Mouse (Mus musculus) intestine, postnatal 0 days (tissue): Measurements from ENCODE around the gene Ndufa3. TPM values are rescaled to one million over a fixed set of nuclear protein-coding genes. Genes with fewer than 3 reads are reported as not detected.
"Not testable (repeated sequence)": the region's sequence is repeated elsewhere in the genome, so short reads cannot be mapped to it uniquely, and the experiment has no call there.

Experiments
- ATAC-seq: fragments of 200-750 bp; cut with Nextera tagmentation; 2 replicates; pipeline ENCODE4 v1.8.0; 2017; ENCODE audit warnings: mild to moderate bottlenecking, moderate TSS enrichment, moderate library complexity
- H3K27ac ChIP-seq: fragments of 300-500 bp; sonication (generic); 2 replicates; pipeline ENCODE4 v1.5.1; 2014; ENCODE audit warnings: mild to moderate bottlenecking, low read depth, low read length, moderate library complexity
- H3K27me3 ChIP-seq: fragments of 300-500 bp; sonication (generic); replicated peaks from 2 replicates; pipeline ENCODE4 v1.6.1; 2014; ENCODE audit warnings: low read length, mixed read lengths; ENCODE audit not compliant: control insufficient read depth, insufficient read depth
- H3K36me3 ChIP-seq: fragments of 300-500 bp; sonication (generic); 2 replicates; pipeline ENCODE4 v1.6.1; 2014; ENCODE audit warnings: mild to moderate bottlenecking, moderate library complexity; ENCODE audit not compliant: control insufficient read depth, insufficient read depth
- H3K4me1 ChIP-seq: fragments of 300-500 bp; sonication (generic); replicated peaks from 2 replicates; pipeline ENCODE4 v1.6.1; 2014; ENCODE audit warnings: antibody characterized with exemption, low read length, mixed read lengths; ENCODE audit not compliant: control insufficient read depth, insufficient read depth
- H3K4me2 ChIP-seq: fragments of 300-500 bp; sonication (generic); replicated peaks from 2 replicates; pipeline ENCODE4 v1.6.1; 2014; ENCODE audit warnings: low read depth, mild to moderate bottlenecking, moderate library complexity
- H3K4me3 ChIP-seq: fragments of 300-500 bp; sonication (generic); 2 replicates; pipeline ENCODE4 v1.5.1; 2014; ENCODE audit warnings: low read depth, low read length
- H3K9ac ChIP-seq: fragments of 300-500 bp; sonication (generic); 2 replicates; pipeline ENCODE4 v1.6.1; 2014; ENCODE audit warnings: mild to moderate bottlenecking, low read depth, low read length
- H3K9me3 ChIP-seq: fragments of 300-500 bp; sonication (generic); 2 replicates; pipeline ENCODE4 v1.6.1; 2016; ENCODE audit warnings: mixed run types; ENCODE audit not compliant: control insufficient read depth
- CTCF ChIP-seq: sonication (generic); IDR thresholded peaks from 2 replicates; pipeline ENCODE4 v1.5.1; 2016; ENCODE audit warnings: low read depth, mild to moderate bottlenecking, control low read depth, antibody characterized with exemption, moderate library complexity
- WGBS: fragments of 180-500 bp; shearing (Covaris S2); extraction: QIAGEN DNeasy Blood & Tissue Kit; methylation state at CpG from one replicate; pipeline ENCODE4 v1.1.7; 2014; 5-methylcytosine and 5-hydroxymethylcytosine counted together
- polyA plus RNA-seq: library from polyadenylated mRNA; unstranded; fragments of >200 nt; fragmentation: Nextera tagmentation; extraction: Ambion mirVana; gene quantifications from 2 replicates; pipeline ENCODE4 v1.2.1, GENCODE M21; 2015

Ndufa3 gene
- polyA plus RNA-seq = 703 and 717 TPM in 2 replicates

DNA sequence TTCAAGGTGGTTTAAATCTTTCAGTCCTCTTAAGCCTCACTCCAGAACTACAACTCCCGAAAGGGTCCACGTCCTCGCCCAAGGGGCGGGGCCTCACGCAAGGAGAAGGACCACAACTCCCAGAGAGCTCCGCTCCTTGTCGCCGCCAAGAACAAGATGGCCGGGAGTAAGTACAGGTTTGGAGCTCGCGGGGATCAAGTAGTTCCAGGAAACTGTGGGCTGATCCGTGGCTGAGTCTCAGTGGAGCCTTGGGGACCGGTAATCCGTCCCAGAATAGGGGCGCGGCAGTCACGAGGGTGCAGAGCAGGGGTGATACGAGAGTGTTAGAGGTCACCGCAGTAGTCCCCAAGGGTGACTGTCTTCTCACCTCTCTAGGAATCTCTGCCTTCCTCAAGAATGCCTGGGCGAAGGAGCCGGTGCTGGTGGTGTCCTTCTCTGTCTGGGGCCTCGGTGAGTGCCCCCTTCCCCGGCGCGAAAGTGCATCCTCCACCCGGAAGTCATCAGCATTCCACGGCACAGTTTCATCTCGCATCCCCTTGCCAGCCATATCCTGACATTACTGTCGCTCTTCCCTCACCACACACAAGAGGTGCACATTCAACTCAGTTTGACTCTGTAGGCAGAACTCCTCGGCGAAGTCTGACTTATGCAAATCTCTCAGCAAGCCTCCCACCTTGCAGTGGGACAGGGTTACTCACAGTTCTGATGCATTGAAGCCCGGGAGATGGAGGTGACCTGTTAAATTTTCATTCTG, at the start of gene Ndufa3:
Gene Ndufa3 (plus strand): TSS at position 132 of the 754 bp plus-strand sequence.
- Histone ChIP-seq H3K36me3 (peaks cover 26% of the 10 kb centered on the region), H3K4me3 (peak within 1 kb of the TSS; percentile 85), H3K4me2 (peak within 1 kb of the TSS; percentile 71), H3K9me3 (no peaks in the 10 kb centered on the region), H3K4me1 (no peaks in the 10 kb centered on the region), H3K27ac (peak within 1 kb of the TSS; percentile 82), H3K27me3 (no peaks in the 10 kb centered on the region), H3K9ac (peak within 1 kb of the TSS; percentile 83)
- under 1% methylated on average over 32 of the region's 32 CpGs for WGBS
- TF ChIP-seq CTCF = no peak
- peak; percentile 98 for ATAC-seq

DNA sequence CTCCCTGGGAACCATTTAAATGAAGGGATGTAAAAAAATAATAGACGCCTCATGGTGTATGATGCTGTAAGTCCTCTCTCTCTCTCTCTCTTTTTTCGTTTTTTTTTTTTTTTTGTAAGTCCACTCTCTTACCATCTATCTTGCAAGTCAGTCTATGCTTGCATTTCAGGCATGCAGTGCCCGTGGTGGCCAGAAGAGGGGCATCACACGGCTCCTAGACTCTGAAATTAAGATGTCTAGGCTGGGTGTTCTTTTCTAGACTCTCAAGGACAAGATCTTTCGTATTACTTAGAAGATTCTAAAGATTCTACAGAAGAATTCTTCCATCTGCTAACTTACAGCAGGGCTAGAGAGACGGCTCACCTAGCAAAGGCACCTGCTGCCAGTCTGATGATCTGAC, 47.4 kb upstream of the Ndufa3 start:
- TF ChIP-seq CTCF = no peak
- WGBS = 65% methylated on average over 6 of the region's 6 CpGs
- no peak overlapping the region for H3K27ac ChIP-seq
- no peaks in the 10 kb centered on the region for H3K27me3 ChIP-seq
- no peak overlapping the region for H3K9ac ChIP-seq
- no peak for ATAC-seq
- no peak overlapping the region for H3K4me2 ChIP-seq
- H3K9me3 ChIP-seq = no peaks in the 10 kb centered on the region
- H3K4me3 ChIP-seq = no peak overlapping the region
- H3K36me3 ChIP-seq = no peaks in the 10 kb centered on the region
- H3K4me1 ChIP-seq = no peaks in the 10 kb centered on the region

DNA sequence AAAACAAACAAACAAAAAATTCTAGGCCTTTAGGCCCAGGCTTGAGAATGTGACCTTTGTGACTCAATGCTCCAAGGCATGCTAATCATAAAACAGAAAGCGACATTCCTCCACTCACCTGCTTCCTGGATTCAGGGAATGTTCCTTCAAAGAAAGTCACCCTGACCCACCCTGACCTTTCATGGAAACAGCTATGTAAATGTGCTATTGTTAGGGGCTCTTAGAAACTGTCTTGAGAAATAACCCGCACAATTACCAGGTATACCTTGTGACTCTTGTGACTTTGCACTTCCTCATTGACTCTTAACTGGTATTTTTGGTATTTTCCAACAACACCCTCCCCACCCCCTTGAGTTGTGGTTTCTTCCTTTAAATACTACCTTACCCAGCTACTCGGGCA, 46.6 kb upstream of the Ndufa3 start:
- not testable (repeated sequence) for H3K9me3 ChIP-seq, H3K9ac ChIP-seq, H3K4me3 ChIP-seq, ATAC-seq, H3K4me1 ChIP-seq, H3K36me3 ChIP-seq, H3K4me2 ChIP-seq, H3K27ac ChIP-seq, H3K27me3 ChIP-seq
- WGBS = 64% methylated on average over 3 of the region's 3 CpGs

DNA sequence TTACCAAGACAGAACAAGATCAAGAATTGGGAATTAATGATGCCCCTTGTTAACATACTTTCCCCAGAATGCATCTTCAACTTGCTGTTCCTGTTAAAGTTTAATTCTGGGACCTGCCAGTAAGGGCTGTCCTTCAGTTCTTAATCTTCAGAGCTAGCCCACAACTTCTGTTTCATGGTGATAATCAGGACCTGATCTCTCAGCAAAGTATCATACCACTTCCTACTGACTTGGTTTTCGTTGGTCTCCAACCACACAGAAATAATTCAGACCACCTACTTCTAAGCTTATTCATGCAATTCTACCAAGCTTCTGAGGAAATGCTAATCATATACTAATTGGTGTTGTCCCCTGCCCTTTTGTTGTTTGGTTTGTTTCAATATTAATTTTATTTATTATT, 45.3 kb upstream of the Ndufa3 start:
- 83% methylated on average over 1 of the region's 1 CpGs for WGBS
- TF ChIP-seq CTCF = no peak
- Histone ChIP-seq H3K27ac (no peak overlapping the region), H3K4me1 (no peaks in the 10 kb centered on the region), H3K9me3 (no peaks in the 10 kb centered on the region), H3K4me2 (no peak overlapping the region), H3K27me3 (no peaks in the 10 kb centered on the region), H3K36me3 (no peaks in the 10 kb centered on the region), H3K9ac (no peak overlapping the region), H3K4me3 (no peak overlapping the region)
- no peak for ATAC-seq

DNA sequence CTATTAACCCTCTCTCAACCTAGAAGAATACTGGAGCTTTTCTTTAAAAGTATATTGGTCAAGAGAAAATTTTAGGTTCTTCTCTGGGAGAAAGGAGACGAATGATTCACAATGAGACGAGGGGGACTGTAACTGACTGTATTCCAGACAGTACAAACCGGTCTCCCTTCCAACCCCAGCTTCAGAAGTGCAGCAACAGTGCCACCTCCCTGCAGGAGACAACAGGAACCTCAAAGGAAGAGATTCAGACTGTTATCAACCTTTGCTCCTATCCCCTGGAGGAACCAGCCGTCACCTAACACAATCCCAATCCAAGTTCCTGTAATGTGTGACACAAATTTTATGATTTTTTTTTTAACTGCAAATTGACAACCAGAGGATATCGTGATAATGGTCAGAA, 43.0 kb upstream of the Ndufa3 start:
- Histone ChIP-seq H3K9ac (no peak overlapping the region), H3K4me3 (no peak overlapping the region), H3K4me1 (no peaks in the 10 kb centered on the region), H3K9me3 (no peaks in the 10 kb centered on the region), H3K27ac (no peak overlapping the region), H3K4me2 (no peak overlapping the region), H3K36me3 (no peaks in the 10 kb centered on the region), H3K27me3 (no peaks in the 10 kb centered on the region)
- TF ChIP-seq CTCF = peak; percentile 39; the same call in 1 of the 2 replicates
- ATAC-seq = no peak
- WGBS = 51% methylated on average over 5 of the region's 5 CpGs

DNA sequence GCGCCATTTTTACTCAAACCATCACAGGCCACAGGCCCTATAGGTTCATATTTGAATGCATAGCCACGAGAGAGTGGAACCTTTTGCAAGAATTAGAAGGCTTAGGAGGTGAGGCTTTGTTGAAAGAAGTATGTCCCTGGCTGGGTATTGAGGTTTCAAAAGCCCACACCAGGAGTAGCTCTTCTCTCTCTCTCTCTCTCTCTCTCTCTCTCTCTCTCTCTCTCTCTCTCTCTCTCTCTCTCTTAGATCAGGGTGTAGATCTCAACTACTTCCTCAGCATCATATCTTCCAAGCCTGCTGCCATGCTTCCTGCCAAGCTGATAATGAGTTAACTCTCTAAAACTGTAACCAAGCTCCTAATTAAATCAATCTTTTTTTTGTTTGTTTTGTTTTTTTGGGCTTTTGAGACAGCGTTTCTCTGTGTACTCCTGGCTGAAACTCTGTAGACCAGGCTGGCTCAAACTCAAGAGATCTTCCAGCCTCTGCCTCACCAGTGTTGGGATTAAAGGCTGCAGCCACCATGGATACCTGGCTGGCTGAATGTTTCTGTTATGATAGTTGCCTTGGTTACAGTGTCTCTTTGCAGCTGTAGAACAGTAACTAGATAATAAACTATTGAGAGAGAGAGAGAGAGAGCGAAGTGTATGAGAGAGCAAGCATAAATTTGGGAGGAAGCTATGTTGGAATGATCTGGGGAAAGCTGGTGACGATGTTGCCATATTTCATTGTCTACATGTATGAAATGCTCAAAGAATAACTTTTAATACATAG, 40.6 kb upstream of the Ndufa3 start:
- 73% methylated on average over 5 of the region's 5 CpGs for WGBS
- no peak overlapping the region for H3K4me2 ChIP-seq
- no peak for TF ChIP-seq CTCF
- H3K9me3 ChIP-seq = no peaks in the 10 kb centered on the region
- H3K9ac ChIP-seq = no peak overlapping the region
- no peaks in the 10 kb centered on the region for H3K27me3 ChIP-seq
- no peak for ATAC-seq
- no peak overlapping the region for H3K27ac ChIP-seq
- no peaks in the 10 kb centered on the region for H3K4me1 ChIP-seq
- no peak overlapping the region for H3K4me3 ChIP-seq
- H3K36me3 ChIP-seq = no peaks in the 10 kb centered on the region
